Mouse (Mus musculus) spleen, embryonic (tissue): ENCODE results near the gene Ivns1abp.
"Not testable (repeated sequence)": the region's sequence is repeated elsewhere in the genome, so short reads cannot be mapped to it uniquely, and the experiment has no call there.

Source experiments
- CTCF ChIA-PET: fragments of 350-600 bp; sonication (Branson Sonifier 250); formaldehyde crosslinking; loops from one replicate; lab custom pipeline; 2022; lab: Charles Lee

Gene Ivns1abp

GRCm38 (mm10) chr1:151341321-151342044 lies 2.8 kb upstream of the Ivns1abp start:
- CTCF ChIA-PET = interaction anchor here (1.2 kb wide), 1 partner anchor 12 kb away, joined by 5 read pairs; no protein-coding TSS in a partner anchor

- CTCF ChIA-PET = no interaction called here
Observed at GRCm38 (mm10) chr1:151342311-151342710, 2.0 kb upstream of the Ivns1abp start.

- CTCF ChIA-PET = interaction anchor here (0.6 to 0.7 kb wide), 3 partner anchors 8 to 308 kb away, joined by 3 to 34 read pairs (median 5); no protein-coding TSS in a partner anchor
Observed at GRCm38 (mm10) chr1:151342968-151343367, 1.3 kb upstream of the Ivns1abp start.

GRCm38 (mm10) chr1:151343571-151344282 lies 550 bp upstream of the Ivns1abp start:
- CTCF ChIA-PET = interaction anchor here (0.6 to 0.7 kb wide), 2 partner anchors 99 to 308 kb away, joined by 5 to 34 read pairs; no protein-coding TSS in a partner anchor

GRCm38 (mm10) chr1:151345109-151345862 lies 1.0 kb downstream of the Ivns1abp start:
- CTCF ChIA-PET = no interaction called here

GRCm38 (mm10) chr1:151345863-151346195 lies 1.6 kb downstream of the Ivns1abp start:
- CTCF ChIA-PET = no interaction called here

DNA sequence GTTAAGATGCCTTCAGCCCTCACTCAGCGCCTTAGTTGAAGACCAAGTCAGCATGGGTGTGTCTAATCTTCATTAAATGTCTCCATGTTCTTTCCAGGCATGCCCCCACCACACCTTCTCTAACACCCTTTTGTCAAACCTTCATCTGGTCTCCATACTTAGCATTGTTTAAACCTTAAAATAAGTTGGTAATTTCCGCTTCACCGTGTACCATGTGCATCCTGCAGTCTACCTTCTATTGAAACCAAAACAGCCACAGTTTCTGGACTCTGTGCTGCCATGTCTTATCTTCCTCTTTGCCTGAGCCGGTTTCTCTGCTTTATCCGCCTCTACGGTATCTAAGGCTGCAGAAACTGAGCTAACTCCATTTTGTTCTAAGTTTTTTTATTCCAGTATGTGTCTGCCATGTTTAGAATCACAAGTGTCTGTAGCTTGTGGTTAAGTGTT lies 2.4 kb downstream of the Ivns1abp start:
- CTCF ChIA-PET = interaction anchor here (1.3 kb wide), 1 partner anchor 267 kb away, joined by 4 read pairs; no protein-coding TSS in a partner anchor

GRCm38 (mm10) chr1:151348293-151348692 lies 4.0 kb downstream of the Ivns1abp start:
- CTCF ChIA-PET = not testable (repeated sequence)

DNA sequence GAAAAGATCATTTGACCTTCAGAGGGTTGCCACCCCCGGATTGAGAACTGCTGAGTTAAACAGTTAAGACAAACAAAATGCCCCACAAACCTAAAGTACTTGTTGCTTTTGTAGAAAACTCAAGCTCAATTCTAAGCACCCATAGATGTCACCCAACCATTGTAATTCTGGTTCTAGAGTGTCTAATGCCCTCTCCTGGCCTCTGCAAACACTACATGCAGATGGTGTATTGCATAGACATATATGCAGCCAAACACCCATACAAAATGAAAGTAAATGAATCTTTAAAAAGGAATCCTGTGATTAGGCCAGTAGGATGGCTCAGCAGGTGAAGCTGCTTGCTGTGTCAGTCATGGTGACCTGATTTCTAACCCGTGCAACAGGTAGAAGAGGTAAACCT lies 8.6 kb downstream of the Ivns1abp start:
- CTCF ChIA-PET = interaction anchor here (1.1 to 1.4 kb wide), 2 partner anchors 12 to 274 kb away, joined by 3 to 5 read pairs; no protein-coding TSS in a partner anchor

- CTCF ChIA-PET = no interaction called here
Observed at GRCm38 (mm10) chr1:151355994-151356393, 11.7 kb downstream of the Ivns1abp start.

- CTCF ChIA-PET = no interaction called here
Observed at GRCm38 (mm10) chr1:151359374-151359773, 15.1 kb downstream of the Ivns1abp start.

- CTCF ChIA-PET = no interaction called here
Observed at GRCm38 (mm10) chr1:151366944-151367605, 22.8 kb downstream of the Ivns1abp start.

DNA sequence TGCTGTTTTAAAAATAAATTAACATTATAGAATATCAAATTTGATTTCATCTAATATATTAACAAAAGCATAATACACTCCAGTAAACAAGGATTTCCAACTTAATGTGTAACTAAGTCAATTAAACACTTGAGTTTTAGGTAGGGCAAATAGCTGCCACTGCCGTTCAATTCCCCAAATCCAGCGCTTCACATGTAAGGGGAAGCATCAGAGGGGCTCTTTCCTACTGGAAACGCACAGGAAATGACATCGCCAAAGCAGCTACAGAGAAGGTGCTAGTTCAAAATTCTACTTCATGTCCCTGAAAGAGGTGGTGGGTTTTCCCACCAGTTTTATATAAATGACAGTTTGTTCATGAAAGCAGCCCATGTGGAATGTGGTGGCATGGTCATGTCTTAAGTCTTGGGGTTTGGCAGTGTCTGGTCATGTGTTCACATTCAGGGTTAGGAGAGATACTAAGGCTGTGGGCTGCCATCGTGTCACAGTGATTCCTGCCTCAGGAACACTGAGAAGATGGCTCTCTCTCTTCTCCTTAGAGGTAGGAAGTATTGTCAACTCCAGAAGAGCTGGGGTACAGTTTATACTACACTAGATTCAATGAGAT lies 23.5 kb downstream of the Ivns1abp start:
- CTCF ChIA-PET = no interaction called here

DNA sequence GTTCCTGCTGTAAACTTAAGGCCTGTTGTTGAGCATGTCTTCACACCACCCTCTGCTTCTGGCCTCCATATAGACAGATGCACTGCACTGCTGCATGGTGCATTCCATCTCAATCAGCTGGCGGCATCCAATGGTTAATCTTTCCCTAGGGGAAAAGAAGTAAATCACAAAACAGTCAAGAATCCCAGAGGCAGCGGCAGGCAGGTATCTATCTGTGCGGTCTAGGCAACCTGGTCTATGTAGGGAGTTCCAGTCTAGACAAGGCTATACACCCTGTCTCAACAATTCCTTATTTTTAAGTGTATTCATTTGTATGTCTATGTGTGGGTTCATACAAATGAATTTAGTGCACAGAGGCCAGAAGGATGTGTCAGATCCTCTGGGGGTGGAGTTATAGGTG lies 24.2 kb downstream of the Ivns1abp start:
- CTCF ChIA-PET = no interaction called here

DNA sequence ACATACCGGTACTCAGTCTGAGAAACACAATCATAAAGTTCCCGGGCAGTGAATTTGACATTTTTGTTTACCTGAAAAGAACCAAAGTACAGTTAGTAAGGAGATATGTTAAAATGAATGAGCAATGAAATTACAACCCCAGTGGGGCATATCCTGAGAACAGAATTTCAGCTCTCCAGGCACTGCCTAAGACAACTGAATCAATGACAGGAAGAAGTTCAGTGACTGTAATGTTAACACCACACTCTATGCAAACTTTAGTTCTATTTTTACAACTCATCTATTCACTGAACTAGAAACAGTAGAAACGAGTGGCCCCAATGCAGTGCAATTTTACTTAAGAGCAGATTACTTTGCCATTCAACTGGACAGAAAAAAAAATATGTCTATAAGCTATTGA lies 26.3 kb downstream of the Ivns1abp start:
- CTCF ChIA-PET = no interaction called here

GRCm38 (mm10) chr1:151371543-151371942 lies 27.3 kb downstream of the Ivns1abp start:
- CTCF ChIA-PET = no interaction called here

DNA sequence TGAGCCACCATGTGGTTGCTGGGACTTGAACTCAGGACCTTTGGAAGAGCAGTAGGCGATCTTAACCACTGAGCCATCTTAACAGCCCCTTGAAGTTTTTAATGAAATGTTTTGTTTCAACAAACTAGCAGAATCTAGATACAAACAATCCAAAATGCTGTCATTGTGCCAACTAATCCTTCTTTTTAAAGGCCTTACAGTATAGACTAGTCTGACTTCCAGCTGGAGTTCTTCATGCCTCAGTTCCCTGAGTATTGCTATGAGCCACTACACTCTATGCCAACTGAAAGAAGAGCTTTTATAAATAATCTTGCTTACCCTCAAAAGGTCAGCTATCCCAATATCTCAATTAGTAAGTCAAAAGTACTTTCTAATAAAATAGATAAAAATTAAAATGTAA lies 28.5 kb downstream of the Ivns1abp start:
- CTCF ChIA-PET = no interaction called here

- CTCF ChIA-PET = no interaction called here
Observed at GRCm38 (mm10) chr1:151377353-151377752, 33.1 kb downstream of the Ivns1abp start.

GRCm38 (mm10) chr1:151390029-151390428 lies 45.8 kb downstream of the Ivns1abp start:
- CTCF ChIA-PET = no interaction called here

- CTCF ChIA-PET = no interaction called here
Observed at GRCm38 (mm10) chr1:151409827-151410226, 65.5 kb downstream of the Ivns1abp start.
